Mouse (Mus musculus) testis, adult 2 months (tissue): ENCODE measurements around the gene Trip6.

Experiments used
- CTCF ChIP-seq: fragments of 200-500 bp; IDR thresholded peaks from 2 replicates; pipeline ENCODE4 v1.5.1; 2012; ENCODE audit warnings: low read depth, mild to moderate bottlenecking, inconsistent platforms, low read length, moderate library complexity; ENCODE audit not compliant: control insufficient read depth, insufficient read depth, insufficient replicate concordance
- POLR2A ChIP-seq: fragments of 200-500 bp; IDR thresholded peaks from 2 replicates; pipeline ENCODE4 v1.6.1; 2012; ENCODE audit warnings: low read depth, mild to moderate bottlenecking, inconsistent platforms, low read length, moderate library complexity; ENCODE audit not compliant: control insufficient read depth

DNA sequence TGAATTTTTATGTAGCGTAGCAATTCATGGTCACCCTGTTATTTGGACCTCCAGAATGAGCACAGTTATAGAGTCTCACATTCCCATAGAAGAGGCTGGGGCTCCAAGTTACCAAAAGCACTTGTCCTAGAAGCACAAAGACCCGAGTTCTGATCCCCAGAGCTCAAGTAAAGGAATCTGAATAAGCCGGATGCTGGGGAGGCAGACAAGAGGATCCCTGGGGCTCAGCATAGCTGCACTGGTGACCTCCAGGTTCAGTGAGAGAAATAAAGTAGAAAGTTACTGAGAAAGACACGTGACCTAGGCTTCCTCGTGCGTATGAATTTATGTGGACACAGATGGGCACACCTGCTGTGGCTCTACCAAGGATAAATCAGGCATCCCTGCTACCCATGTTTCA, 20.9 kb upstream of the Trip6 start:
- TF ChIP-seq CTCF (no peak), POLR2A (no peak)
